Mouse (Mus musculus) brown adipose tissue, adult 24 weeks (tissue): ENCODE results near the gene Gm11937. TPM values are rescaled to one million over a fixed set of nuclear protein-coding genes. Genes with fewer than 3 reads are reported as not detected.
"Not testable (repeated sequence)": the region's sequence is repeated elsewhere in the genome, so short reads cannot be mapped to it uniquely, and the experiment has no call there.

Experiments
- H3K27ac ChIP-seq: fragments of 200-500 bp; replicated peaks from 2 replicates; pipeline ENCODE4 v1.5.1; 2012; ENCODE audit warnings: low read depth, mild to moderate bottlenecking, low read length
- H3K4me1 ChIP-seq: fragments of 200-500 bp; 2 replicates; pipeline ENCODE4 v1.6.1; 2012; ENCODE audit warnings: low read length, mixed read lengths; ENCODE audit not compliant: control insufficient read depth, insufficient read depth, insufficient read length
- H3K4me3 ChIP-seq: fragments of 200-500 bp; 2 replicates; pipeline ENCODE4 v1.5.1; 2012; ENCODE audit warnings: low read depth, mild to moderate bottlenecking, low read length, moderate library complexity; ENCODE audit not compliant: insufficient read depth
- polyA plus RNA-seq: library from polyadenylated mRNA; stranded (reverse); fragments of >200 nt; gene quantifications from 2 replicates; pipeline ENCODE4 v1.2.4, GENCODE M21; 2012; ENCODE audit not compliant: missing spikeins, insufficient read depth, insufficient read length

Gm11937 gene
- polyA plus RNA-seq, result not detected in 2 replicates

DNA sequence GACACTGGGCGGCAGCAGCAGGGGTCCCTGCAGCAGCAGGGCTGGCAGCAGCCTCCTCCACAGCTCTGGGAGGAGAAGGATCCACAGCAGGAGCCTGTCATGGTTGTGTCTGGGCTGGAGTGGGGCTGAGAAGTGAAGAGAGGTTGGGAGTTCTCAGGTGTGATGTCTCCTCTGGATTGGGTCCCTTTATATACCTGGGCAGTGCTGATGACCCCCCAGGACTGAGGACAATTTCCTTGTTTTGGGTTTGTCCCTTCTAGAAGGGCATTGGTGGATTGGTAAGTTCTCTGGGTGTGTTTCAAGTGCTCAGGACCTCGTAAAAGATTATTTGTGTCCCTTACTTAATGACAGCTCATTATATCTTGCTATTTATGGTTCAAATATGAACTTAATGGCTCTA is at the start of gene Gm11937:
Gene Gm11937 (minus strand): TSS at position 101 of the 400 bp plus-strand sequence.
- not testable (repeated sequence) for H3K27ac ChIP-seq, H3K4me1 ChIP-seq, H3K4me3 ChIP-seq

DNA sequence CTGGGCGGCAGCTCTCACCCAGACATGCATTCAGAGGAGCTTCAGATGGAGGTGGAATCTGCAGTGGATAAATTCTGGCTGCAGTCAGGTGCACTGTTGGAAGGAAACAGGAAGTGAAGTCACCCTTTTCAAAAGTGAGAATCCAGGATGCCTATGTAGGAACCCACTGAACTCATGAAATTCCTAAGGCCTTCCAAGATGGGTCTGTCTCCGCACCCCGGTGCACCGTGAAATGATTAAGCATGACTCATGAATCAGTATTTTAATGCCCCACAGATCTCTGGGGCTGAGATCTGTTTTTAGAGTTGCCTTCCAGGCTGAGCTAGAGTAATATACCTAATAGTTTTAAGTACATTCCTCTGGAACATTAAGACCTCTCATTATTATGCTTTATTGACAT is 49.3 kb upstream of the Gm11937 start:
- no peak overlapping the region for H3K27ac ChIP-seq
- no peaks in the 10 kb centered on the region for H3K4me1 ChIP-seq
- no peak overlapping the region for H3K4me3 ChIP-seq

DNA sequence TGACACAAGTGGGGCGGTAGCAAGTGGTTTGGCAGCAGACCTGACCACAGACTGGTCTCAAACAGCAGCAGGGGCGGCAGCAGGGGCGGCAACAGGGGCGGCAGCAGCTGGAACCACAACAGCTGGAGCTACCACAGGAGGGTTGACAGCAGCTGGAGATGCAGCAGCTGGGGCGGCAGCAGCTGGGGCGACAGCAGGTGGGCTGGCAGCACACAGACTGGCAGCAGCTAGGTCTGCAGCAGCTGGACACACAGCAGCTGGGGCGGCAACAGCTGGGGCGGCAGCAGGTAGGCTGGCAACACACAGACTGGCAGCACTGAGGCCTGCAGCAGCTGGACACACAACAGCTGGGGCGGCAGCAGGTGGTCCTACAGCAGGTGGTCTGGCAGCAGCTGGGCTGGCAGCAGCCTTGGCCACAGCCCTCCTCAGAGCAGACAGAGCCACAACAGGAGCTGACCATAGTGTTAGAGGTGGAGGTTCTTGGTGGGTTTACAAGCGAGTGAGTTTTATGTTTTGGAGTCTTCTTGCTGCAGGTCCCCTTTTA is 48.5 kb upstream of the Gm11937 start, which contains the start of gene Gm11563:
Gene Gm11563 (minus strand): TSS at position 494 of the 544 bp plus-strand sequence.
- H3K4me1 ChIP-seq, H3K27ac ChIP-seq, H3K4me3 ChIP-seq: not testable (repeated sequence)

DNA sequence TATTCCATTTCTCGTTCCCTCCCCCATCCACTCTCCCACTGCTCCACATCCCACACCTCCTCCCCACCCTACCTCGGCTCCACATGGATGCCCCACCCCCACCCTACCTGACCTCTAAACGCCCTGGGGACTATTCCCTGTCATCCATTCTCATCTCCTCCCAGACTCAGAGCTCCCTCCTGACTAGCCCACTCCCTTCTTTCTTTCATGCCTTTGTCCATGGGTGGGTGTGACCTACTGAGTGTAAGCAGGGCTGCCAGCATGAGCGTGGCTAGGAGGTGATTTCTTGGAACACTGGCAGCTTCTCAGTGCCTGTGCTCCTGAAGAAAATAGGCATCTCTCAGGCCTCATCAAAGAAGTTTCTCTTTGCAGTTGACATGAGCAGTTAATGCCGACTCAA is 47.1 kb upstream of the Gm11937 start:
- H3K4me3 ChIP-seq, result no peak overlapping the region
- no peak overlapping the region for H3K27ac ChIP-seq
- no peaks in the 10 kb centered on the region for H3K4me1 ChIP-seq

DNA sequence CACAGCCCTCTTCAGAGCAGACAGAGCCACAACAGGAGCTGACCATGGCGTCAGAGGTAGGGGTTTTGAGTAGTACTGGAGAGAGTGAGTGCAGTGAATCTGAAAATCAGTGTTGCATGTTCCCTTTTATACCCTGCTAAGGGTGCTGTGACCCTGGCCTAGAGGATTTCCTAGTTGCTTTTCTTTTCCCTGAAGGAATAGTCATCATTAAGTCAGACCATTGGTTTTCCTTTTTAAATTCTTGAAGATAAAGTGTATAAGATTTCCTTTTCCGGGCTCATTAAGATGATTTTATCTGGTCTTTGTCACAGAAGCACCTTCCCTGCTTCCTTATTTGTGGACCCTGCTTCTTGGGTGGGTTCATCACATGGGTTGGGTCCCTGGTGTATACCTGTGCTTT is 40.1 kb upstream of the Gm11937 start, which contains the start of gene Gm11555:
Gene Gm11555 (minus strand): TSS at position 101 of the 400 bp plus-strand sequence.
- Histone ChIP-seq H3K4me3 (no peak within 1 kb of the TSS), H3K27ac (no peak within 1 kb of the TSS), H3K4me1 (no peaks in the 10 kb centered on the region)

DNA sequence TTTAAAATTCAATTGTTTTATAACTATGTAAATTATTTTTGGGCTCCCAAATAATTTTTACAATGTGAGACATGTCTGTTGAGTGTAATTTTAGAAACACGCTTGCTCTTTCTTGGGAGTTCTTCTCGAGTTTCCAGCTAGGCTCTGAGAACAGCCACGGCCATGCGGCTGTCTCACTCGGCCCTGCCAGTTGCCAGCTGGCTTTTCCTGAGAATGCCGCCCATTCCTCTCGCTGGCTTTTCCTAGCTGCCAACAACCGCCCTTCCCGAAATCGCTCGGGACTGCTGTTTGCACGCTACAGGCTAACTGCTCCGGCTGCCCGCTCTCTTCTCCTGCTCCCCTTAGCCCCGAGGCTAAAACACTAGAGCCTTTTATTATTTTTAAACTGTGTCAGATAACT is 36.5 kb upstream of the Gm11937 start:
- Histone ChIP-seq H3K4me1 (no peaks in the 10 kb centered on the region), H3K27ac (no peak overlapping the region), H3K4me3 (no peak overlapping the region)

DNA sequence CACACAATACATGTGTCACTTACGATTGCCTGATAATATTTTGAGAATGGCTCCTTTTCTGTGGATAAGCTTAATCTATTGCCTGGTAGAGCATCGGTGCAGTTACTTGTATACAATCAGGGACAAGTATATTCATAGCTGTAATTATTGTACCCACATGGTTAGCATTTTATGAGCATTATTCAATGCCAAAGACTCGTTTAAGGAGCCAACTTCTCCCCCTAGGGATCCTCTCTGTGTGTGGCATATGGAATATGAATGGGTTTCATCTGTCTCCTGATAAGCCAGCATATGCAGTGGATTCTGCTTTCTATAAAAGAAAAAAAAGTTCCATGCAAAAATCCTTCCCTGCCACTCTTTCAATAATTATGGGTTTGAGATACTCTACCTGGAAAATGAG is 34.4 kb upstream of the Gm11937 start:
- H3K4me3 ChIP-seq, result no peak overlapping the region
- H3K4me1 ChIP-seq, result no peaks in the 10 kb centered on the region
- no peak overlapping the region for H3K27ac ChIP-seq

DNA sequence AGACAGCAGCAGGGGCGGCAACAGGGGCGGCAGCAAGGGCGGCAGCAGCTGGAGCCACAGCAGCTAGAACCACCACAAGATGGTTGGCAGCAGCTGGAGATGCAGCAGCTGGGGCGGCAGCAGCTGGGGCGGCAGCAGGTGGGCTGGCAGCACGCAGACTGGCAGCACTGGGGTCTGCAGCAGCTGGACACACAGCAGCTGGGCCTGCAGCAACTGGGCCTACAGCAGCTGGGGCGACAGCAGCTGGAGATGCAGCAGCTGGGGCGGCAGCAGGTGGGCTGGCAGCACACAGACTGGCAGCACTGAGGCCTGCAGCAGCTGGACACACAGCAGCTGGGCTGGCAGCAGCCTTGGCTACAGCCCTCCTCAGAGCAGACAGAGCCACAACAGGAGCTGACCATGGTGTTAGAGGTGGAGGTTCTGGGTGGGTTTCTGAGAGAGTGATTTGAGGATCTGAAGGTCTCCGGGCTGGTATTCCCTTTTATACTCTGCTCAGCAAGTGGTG is 33.7 kb upstream of the Gm11937 start, which contains the start of gene Krtap4-7:
Gene Krtap4-7 (minus strand): TSS at position 455 of the 505 bp plus-strand sequence.
- H3K4me3 ChIP-seq, H3K4me1 ChIP-seq, H3K27ac ChIP-seq: not testable (repeated sequence)

DNA sequence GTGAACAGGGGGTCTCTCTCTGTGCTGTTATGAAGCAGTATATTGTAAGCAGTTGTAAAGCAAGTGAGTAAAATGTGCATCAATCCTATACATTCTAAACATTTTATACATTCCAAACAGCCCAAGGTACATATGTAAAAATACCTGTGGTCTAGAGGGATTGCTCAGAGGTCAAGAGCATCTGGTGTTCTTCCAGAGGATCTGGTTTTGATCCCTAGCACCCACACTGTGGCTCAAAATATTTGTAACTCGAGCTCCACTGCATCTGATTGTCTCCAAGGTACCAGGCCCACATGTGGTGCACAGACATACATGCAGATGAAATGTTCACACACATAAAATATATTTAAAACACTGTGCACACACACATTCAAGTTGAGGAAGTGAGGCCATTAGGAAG is 30.9 kb upstream of the Gm11937 start:
- no peak overlapping the region for H3K27ac ChIP-seq
- H3K4me1 ChIP-seq, result no peaks in the 10 kb centered on the region
- H3K4me3 ChIP-seq, result no peak overlapping the region

DNA sequence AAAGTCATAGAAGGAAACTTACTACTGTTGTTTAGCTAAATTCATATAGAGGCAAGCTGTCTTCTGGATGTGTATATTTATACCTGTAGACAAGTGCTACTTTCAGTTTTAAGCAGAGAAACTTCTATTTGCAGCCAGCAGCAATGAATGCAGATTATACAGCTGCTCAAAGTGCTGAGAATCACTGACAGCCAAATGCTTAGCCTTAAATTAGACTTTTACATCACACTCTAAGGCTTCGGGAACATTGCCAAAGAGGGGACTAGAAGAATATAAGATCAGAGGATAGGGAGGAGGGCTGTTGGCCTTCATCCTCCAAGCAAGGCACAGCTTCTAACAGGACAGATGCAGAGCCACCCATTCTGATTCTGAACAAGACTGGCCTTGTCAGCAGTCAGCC is 27.1 kb upstream of the Gm11937 start:
- Histone ChIP-seq H3K27ac (no peak overlapping the region), H3K4me3 (no peak overlapping the region), H3K4me1 (no peaks in the 10 kb centered on the region)

DNA sequence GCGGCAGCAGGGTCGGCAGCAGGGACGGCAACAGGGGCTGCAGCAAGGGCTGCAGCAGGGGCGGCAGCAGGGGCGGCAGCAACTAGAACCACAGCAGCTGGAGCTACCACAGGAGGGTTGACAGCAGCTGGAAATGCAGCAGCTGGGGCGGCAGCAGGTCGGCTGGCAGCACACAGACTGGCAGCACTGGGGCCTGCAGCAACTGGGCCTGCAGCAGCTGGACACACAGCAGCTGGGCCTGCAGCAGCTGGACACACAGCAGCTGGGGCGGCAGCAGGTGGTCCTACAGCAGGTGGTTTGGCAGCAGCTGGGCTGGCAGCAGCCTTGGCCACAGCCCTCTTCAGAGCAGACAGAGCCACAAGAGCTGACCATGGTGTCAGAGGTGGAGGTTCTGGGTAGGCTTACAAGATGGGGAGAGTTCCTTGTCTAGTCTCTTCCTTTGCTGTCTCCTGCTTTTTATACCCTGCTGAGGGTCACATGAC is 24.7 kb upstream of the Gm11937 start, which contains the start of gene Krtap4-2:
Gene Krtap4-2 (minus strand): TSS at position 432 of the 482 bp plus-strand sequence.
- no peaks in the 10 kb centered on the region for H3K4me1 ChIP-seq
- no peak within 1 kb of the TSS for H3K27ac ChIP-seq

DNA sequence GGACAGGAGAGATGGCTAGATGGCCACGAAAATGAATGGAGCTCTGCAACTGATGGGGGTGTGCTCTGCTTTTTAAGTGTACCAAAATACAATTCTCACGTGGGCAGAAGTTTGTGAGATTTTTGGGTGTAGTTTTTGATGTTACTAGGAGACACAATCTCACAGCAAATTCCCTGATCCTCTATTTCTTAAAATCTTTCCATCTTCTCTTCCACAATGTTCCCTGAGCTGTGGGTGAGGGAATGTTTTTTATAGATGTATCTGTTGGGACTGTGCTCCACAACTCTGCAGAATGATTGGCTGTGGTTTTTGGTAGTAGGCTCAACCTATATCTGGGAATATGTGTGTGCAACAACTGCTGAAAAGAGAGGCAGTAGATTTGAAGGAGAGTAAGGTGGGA is 23.3 kb upstream of the Gm11937 start:
- Histone ChIP-seq H3K4me1 (no peaks in the 10 kb centered on the region), H3K4me3 (no peak overlapping the region), H3K27ac (no peak overlapping the region)

More for the DNA sequence above, 24.7 kb upstream of the Gm11937 start, which contains the start of gene Krtap4-2:
- H3K4me3 ChIP-seq, result no peak within 1 kb of the TSS

DNA sequence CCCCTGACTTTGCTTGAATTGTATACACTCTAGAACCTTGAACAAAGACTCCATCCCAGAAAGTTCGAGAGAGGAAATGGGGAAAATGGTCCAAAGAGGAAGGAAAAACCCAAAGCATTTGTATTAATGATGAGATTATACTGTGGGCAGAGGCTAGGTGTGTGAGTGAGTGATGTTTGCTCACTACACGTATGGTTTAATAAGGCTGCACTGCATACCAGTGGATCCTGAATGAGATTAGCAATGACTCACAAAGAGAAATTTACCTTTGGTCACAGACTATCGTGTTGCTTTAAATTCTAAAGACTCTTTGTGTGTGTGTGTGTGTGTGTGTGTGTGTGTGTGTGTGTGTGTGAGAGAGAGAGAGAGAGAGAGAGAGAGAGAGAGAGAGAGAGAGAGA is 20.9 kb upstream of the Gm11937 start:
- no peaks in the 10 kb centered on the region for H3K4me1 ChIP-seq
- no peak overlapping the region for H3K27ac ChIP-seq
- H3K4me3 ChIP-seq, result no peak overlapping the region

DNA sequence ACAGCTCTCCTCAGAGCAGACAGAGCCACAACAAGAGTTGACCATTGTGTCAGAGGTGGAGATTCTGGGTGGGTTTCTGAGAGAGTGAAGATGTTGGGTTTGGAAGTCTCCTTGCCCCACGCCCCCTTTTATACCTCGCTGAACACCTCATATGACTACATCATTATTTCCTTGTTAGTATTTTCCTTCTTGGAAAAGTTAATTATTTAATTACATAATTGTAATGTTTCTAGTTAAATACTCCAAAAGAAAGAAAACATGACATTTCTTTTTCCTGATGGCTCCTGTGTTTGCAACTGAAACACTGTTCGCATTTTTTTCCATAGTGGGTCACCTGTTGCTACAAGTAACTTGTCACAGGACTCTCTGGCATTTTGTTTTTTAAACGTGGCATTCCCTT is 18.1 kb upstream of the Gm11937 start, which contains the start of gene Krtap4-1:
Gene Krtap4-1 (minus strand): TSS at position 101 of the 400 bp plus-strand sequence.
- no peaks in the 10 kb centered on the region for H3K4me1 ChIP-seq
- H3K27ac ChIP-seq, result no peak within 1 kb of the TSS
- no peak within 1 kb of the TSS for H3K4me3 ChIP-seq

DNA sequence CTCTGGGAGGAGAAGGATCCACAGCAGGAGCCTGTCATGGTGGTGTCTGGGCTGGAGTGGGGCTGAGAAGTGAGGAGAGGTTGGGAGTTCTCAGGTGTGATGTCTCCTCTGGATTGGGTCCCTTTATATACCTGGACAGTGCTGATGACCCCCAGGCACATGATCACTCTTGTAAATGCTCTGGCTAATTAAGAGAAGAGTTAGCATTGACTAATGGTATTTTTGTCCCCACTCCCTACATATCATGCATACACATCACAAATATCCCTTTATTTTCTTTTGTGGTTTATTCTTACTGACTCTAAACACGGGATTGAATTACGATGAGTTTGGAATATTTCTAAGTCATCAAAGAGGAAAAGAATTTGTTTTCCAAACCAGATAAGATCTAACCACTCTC is 10.3 kb upstream of the Gm11937 start, which contains the start of gene Gm11562:
Gene Gm11562 (minus strand): TSS at position 101 of the 400 bp plus-strand sequence.
- Histone ChIP-seq H3K27ac (no peak within 1 kb of the TSS), H3K4me3 (no peak within 1 kb of the TSS), H3K4me1 (no peaks in the 10 kb centered on the region)
